In genomic region chr13:73236461-73236860, GRCm38 (mm10) we compare ENCODE assay signal across 29 mouse cellular contexts. TPM values are rescaled to one million over a fixed set of nuclear protein-coding genes. Genes with fewer than 3 reads are reported as not detected.
DNase-seq lines count a peak whose midpoint lies in the region; ATAC-seq and TF ChIP-seq lines count a peak whose summit lies in the region.
"Had no signal": no experiment of that assay in that cellular context is flagged by ENCODE, and none has a peak within 500 bp of the region (broad histone marks: within the 10 kb centered on the region; RNA-seq: fewer than 3 reads in every experiment).

No protein-coding gene starts in this region.

- DNase-seq in hindbrain, embryonic 10.5 days (ENCODE audit: low spot score) = no peak
- no peak for DNase-seq in midbrain, embryonic 11.5 days (ENCODE audit: low spot score, missing footprints)
- DNase-seq in brain, embryonic 14.5 days (ENCODE audit: low read depth) = peak; percentile 62
- DNase-seq in ovary, postnatal 14 days (ENCODE audit: low spot score) = no peak
- DNase-seq: adrenal gland, postnatal 10 days; adrenal gland, postnatal 36 days; B cell, adult 2 months; cerebellum, adult 11 months; cerebellum, adult 2 months; cerebellum, adult 9-11 months; cerebellum, postnatal 25 days; forebrain, postnatal 0 days; gastrocnemius, adult 2 months; gastrocnemius, postnatal 14 days; heart, postnatal 10 days; heart, postnatal 4 days had no signal

- H3K36me3 ChIP-seq in hindbrain, embryonic 10.5 days = no peaks in the 10 kb centered on the region
- H3K36me3 ChIP-seq in hindbrain, embryonic 12.5 days = no peaks in the 10 kb centered on the region
- H3K36me3 ChIP-seq in midbrain, embryonic 15.5 days (replicated peaks) = no peaks in the 10 kb centered on the region
- H3K36me3 ChIP-seq in midbrain, embryonic 11.5 days (ENCODE audit: control insufficient read depth, insufficient read depth, low read length) = no peaks in the 10 kb centered on the region
- H3K36me3 ChIP-seq: embryonic facial prominence, embryonic 12.5 days; embryonic facial prominence, embryonic 15.5 days; G1E; heart, embryonic 12.5 days; heart, embryonic 15.5 days; hindbrain, embryonic 13.5 days had no signal

- no peak for TF ChIP-seq POLR2A in brain, embryonic 14.5 days (IDR thresholded peaks at IDR 0.05; ENCODE audit: borderline replicate concordance, extremely low read depth, insufficient read depth, insufficient read length, poor library complexity, severe bottlenecking)

- no peak overlapping the region for H3K4me2 ChIP-seq in hindbrain, embryonic 12.5 days (replicated peaks)
- no peak overlapping the region for H3K4me2 ChIP-seq in midbrain, embryonic 15.5 days
- no peak overlapping the region for H3K4me2 ChIP-seq in midbrain, embryonic 11.5 days
- H3K4me2 ChIP-seq: embryonic facial prominence, embryonic 12.5 days; embryonic facial prominence, embryonic 15.5 days; heart, embryonic 12.5 days; heart, embryonic 15.5 days; hindbrain, embryonic 13.5 days had no signal

- no peak for ATAC-seq in hindbrain, embryonic 12.5 days (ENCODE audit: low FRiP score)
- peak; percentile 74 for ATAC-seq in midbrain, embryonic 15.5 days (replicated peaks)
- no peak for ATAC-seq in midbrain, embryonic 11.5 days (ENCODE audit: low FRiP score)
- ATAC-seq: forebrain, embryonic 14.5 days; forebrain, postnatal 0 days; hindbrain, embryonic 16.5 days; Patski had no signal

- H3K27ac ChIP-seq in hindbrain, embryonic 10.5 days = 0 out of 2 replicates have a peak overlapping the region, but pooled peaks have one; percentile 40
- no peak overlapping the region for H3K27ac ChIP-seq in hindbrain, embryonic 12.5 days
- H3K27ac ChIP-seq in midbrain, embryonic 15.5 days = no peak overlapping the region
- no peak overlapping the region for H3K27ac ChIP-seq in midbrain, embryonic 11.5 days (ENCODE audit: low read depth, low read length)
- H3K27ac ChIP-seq: embryonic facial prominence, embryonic 12.5 days; embryonic facial prominence, embryonic 15.5 days; gastrocnemius, adult 2 months; heart, embryonic 15.5 days; hindbrain, embryonic 13.5 days had no signal

- peaks cover 17% of the 10 kb centered on the region for H3K4me1 ChIP-seq in hindbrain, embryonic 10.5 days (replicated peaks)
- H3K4me1 ChIP-seq in hindbrain, embryonic 12.5 days = peaks cover 10% of the 10 kb centered on the region
- H3K4me1 ChIP-seq in midbrain, embryonic 15.5 days = peaks cover 5% of the 10 kb centered on the region; the same call in 1 of the 2 replicates
- H3K4me1 ChIP-seq in midbrain, embryonic 11.5 days (ENCODE audit: control insufficient read depth, insufficient read depth, low read length) = peaks cover 5% of the 10 kb centered on the region
- H3K4me1 ChIP-seq: heart, embryonic 12.5 days; heart, embryonic 15.5 days had no signal

- H3K27me3 ChIP-seq in hindbrain, embryonic 10.5 days (ENCODE audit: insufficient read depth, poor library complexity, severe bottlenecking) = no peaks in the 10 kb centered on the region
- no peaks in the 10 kb centered on the region for H3K27me3 ChIP-seq in hindbrain, embryonic 12.5 days
- H3K27me3 ChIP-seq in midbrain, embryonic 15.5 days (replicated peaks) = no peaks in the 10 kb centered on the region
- H3K27me3 ChIP-seq in midbrain, embryonic 11.5 days (ENCODE audit: control insufficient read depth, insufficient read depth, low read length) = no peaks in the 10 kb centered on the region; the same call in 1 of the 2 replicates
- H3K27me3 ChIP-seq: CH12.LX; embryonic facial prominence, embryonic 12.5 days; embryonic facial prominence, embryonic 15.5 days; heart, embryonic 12.5 days; heart, embryonic 15.5 days had no signal

- WGBS in hindbrain, embryonic 10.5 days = 46% methylated on average over 8 of the region's 8 CpGs
- WGBS in hindbrain, embryonic 12.5 days = 43% methylated on average over 8 of the region's 8 CpGs
- 34% methylated on average over 8 of the region's 8 CpGs for WGBS in midbrain, embryonic 15.5 days
- WGBS in midbrain, embryonic 11.5 days = 55% methylated on average over 8 of the region's 8 CpGs

- H3K4me3 ChIP-seq in hindbrain, embryonic 10.5 days = no peak overlapping the region
- H3K4me3 ChIP-seq in hindbrain, embryonic 12.5 days = no peak overlapping the region
- H3K4me3 ChIP-seq in midbrain, embryonic 15.5 days = no peak overlapping the region
- no peak overlapping the region for H3K4me3 ChIP-seq in midbrain, embryonic 11.5 days (ENCODE audit: low read depth, low read length)
- H3K4me3 ChIP-seq: embryonic facial prominence, embryonic 12.5 days; embryonic facial prominence, embryonic 15.5 days; gastrocnemius, adult 2 months; heart, embryonic 12.5 days; heart, embryonic 15.5 days; hindbrain, embryonic 13.5 days had no signal

- TF ChIP-seq CTCF in brain, embryonic 14.5 days (IDR thresholded peaks at IDR 0.05; ENCODE audit: borderline replicate concordance, extremely low read depth, insufficient read depth, insufficient read length) = no peak

- H3K9ac ChIP-seq in hindbrain, embryonic 12.5 days = no peak overlapping the region
- H3K9ac ChIP-seq in midbrain, embryonic 15.5 days = no peak overlapping the region
- H3K9ac ChIP-seq in midbrain, embryonic 11.5 days (ENCODE audit: low read length) = no peak overlapping the region
- H3K9ac ChIP-seq: embryonic facial prominence, embryonic 12.5 days; embryonic facial prominence, embryonic 15.5 days; forebrain, postnatal 0 days; heart, embryonic 12.5 days; heart, embryonic 15.5 days; hindbrain, embryonic 13.5 days had no signal

- H3K9me3 ChIP-seq in hindbrain, embryonic 10.5 days = no peaks in the 10 kb centered on the region
- no peaks in the 10 kb centered on the region for H3K9me3 ChIP-seq in hindbrain, embryonic 12.5 days (replicated peaks)
- H3K9me3 ChIP-seq in midbrain, embryonic 15.5 days = no peaks in the 10 kb centered on the region
- H3K9me3 ChIP-seq in midbrain, embryonic 11.5 days (ENCODE audit: control insufficient read depth, low read length) = no peaks in the 10 kb centered on the region
- H3K9me3 ChIP-seq: embryonic facial prominence, embryonic 12.5 days; embryonic facial prominence, embryonic 15.5 days; heart, embryonic 12.5 days; heart, embryonic 15.5 days; hindbrain, embryonic 13.5 days had no signal

RNA-seq across cellular contexts. Expression of gene Irx4, which starts 23.8 kb away (rescaled TPM):
- 5.4 and 8.0 TPM in 2 replicates for polyA plus RNA-seq in hindbrain, embryonic 10.5 days (2016; fragmentation: Nextera tagmentation; extraction: Ambion mirVana)
- polyA plus RNA-seq in hindbrain, embryonic 12.5 days (2016; fragmentation: Nextera tagmentation; extraction: Ambion mirVana) = 7.6 and 8.7 TPM in 2 replicates
- 0.96 and 1.7 TPM in 2 replicates for polyA plus RNA-seq in midbrain, embryonic 15.5 days (2015; fragmentation: Nextera tagmentation; extraction: Ambion mirVana)
- 0.41 and 0.87 TPM in 2 replicates for polyA plus RNA-seq in midbrain, embryonic 11.5 days (2014; fragmentation: Nextera tagmentation; extraction: Ambion mirVana)
- 0.90 and 4.7 TPM in 2 replicates for polyA plus RNA-seq in brain, embryonic 14.5 days (2012; rRNA removed)
- polyA plus RNA-seq: forebrain, postnatal 0 days; frontal cortex, adult 2 months; G1E; Patski had no signal
